Comparison of ENCODE assay signal across 8 mouse cellular contexts in genomic region chr4:134579620-134580019, GRCm38 (mm10). TPM values are rescaled to one million over a fixed set of nuclear protein-coding genes. Genes with fewer than 3 reads are reported as not detected.
DNase-seq lines count a peak whose midpoint lies in the region; ATAC-seq and TF ChIP-seq lines count a peak whose summit lies in the region.

No protein-coding gene starts in this region.

- TF ChIP-seq POLR2A in kidney, adult 2 months (IDR thresholded peaks at IDR 0.05; ENCODE audit: low read depth, low read length), result no peak

- peaks cover 31% of the 10 kb centered on the region for H3K4me1 ChIP-seq in heart, embryonic 11.5 days (ENCODE audit: control insufficient read depth, insufficient read depth, low read length)
- H3K4me1 ChIP-seq in lung, embryonic 14.5 days (ENCODE audit: insufficient read depth), result peaks cover 6% of the 10 kb centered on the region; the same call in 1 of the 2 replicates
- H3K4me1 ChIP-seq in forebrain, embryonic 15.5 days, result peaks cover 34% of the 10 kb centered on the region
- H3K4me1 ChIP-seq in neural tube, embryonic 15.5 days, result peaks cover 32% of the 10 kb centered on the region
- H3K4me1 ChIP-seq in kidney, adult 2 months (ENCODE audit: control insufficient read depth, insufficient read depth, low read length), result peaks cover 3% of the 10 kb centered on the region; the same call in 1 of the 2 replicates

- no peaks in the 10 kb centered on the region; the same call in 1 of the 2 replicates for H3K27me3 ChIP-seq in heart, embryonic 11.5 days (ENCODE audit: control insufficient read depth, insufficient read depth, low read length)
- H3K27me3 ChIP-seq in lung, embryonic 14.5 days (ENCODE audit: insufficient read depth, low read length), result no peaks in the 10 kb centered on the region
- no peaks in the 10 kb centered on the region for H3K27me3 ChIP-seq in forebrain, embryonic 15.5 days
- no peaks in the 10 kb centered on the region for H3K27me3 ChIP-seq in neural tube, embryonic 15.5 days (replicated peaks)
- H3K27me3 ChIP-seq in kidney, adult 2 months (replicated peaks; ENCODE audit: control insufficient read depth, insufficient read depth, low read length), result no peaks in the 10 kb centered on the region

- H3K4me2 ChIP-seq in heart, embryonic 11.5 days, result peak overlapping the region; percentile 58
- peak overlapping the region; percentile 43 for H3K4me2 ChIP-seq in lung, embryonic 14.5 days
- H3K4me2 ChIP-seq in forebrain, embryonic 15.5 days (replicated peaks), result no peak overlapping the region
- no peak overlapping the region for H3K4me2 ChIP-seq in neural tube, embryonic 15.5 days

- H3K36me3 ChIP-seq in heart, embryonic 11.5 days (ENCODE audit: control insufficient read depth, insufficient read depth, low read length), result no peaks in the 10 kb centered on the region
- no peaks in the 10 kb centered on the region for H3K36me3 ChIP-seq in lung, embryonic 14.5 days (ENCODE audit: insufficient read depth)
- no peaks in the 10 kb centered on the region for H3K36me3 ChIP-seq in forebrain, embryonic 15.5 days
- no peaks in the 10 kb centered on the region for H3K36me3 ChIP-seq in neural tube, embryonic 15.5 days
- H3K36me3 ChIP-seq in kidney, adult 2 months (ENCODE audit: control insufficient read depth, insufficient read depth, low read length), result no peaks in the 10 kb centered on the region

- H3K4me3 ChIP-seq in heart, embryonic 11.5 days (ENCODE audit: low read depth, low read length), result no peak overlapping the region
- no peak overlapping the region for H3K4me3 ChIP-seq in lung, embryonic 14.5 days (ENCODE audit: low read depth, low read length)
- H3K4me3 ChIP-seq in forebrain, embryonic 15.5 days, result no peak overlapping the region
- no peak overlapping the region for H3K4me3 ChIP-seq in neural tube, embryonic 15.5 days (replicated peaks)
- H3K4me3 ChIP-seq in kidney, adult 2 months (ENCODE audit: insufficient read depth, low read depth, low read length), result no peak overlapping the region

- no peaks in the 10 kb centered on the region for H3K9me3 ChIP-seq in heart, embryonic 11.5 days (replicated peaks; ENCODE audit: control insufficient read depth, low read length)
- no peaks in the 10 kb centered on the region for H3K9me3 ChIP-seq in lung, embryonic 14.5 days (ENCODE audit: low read depth, low read length)
- H3K9me3 ChIP-seq in forebrain, embryonic 15.5 days, result no peaks in the 10 kb centered on the region
- no peaks in the 10 kb centered on the region for H3K9me3 ChIP-seq in neural tube, embryonic 15.5 days (replicated peaks)

- no peak for ATAC-seq in heart, embryonic 11.5 days (replicated peaks; ENCODE audit: insufficient number of reproducible peaks, low FRiP score, low TSS enrichment)
- no peak for ATAC-seq in lung, embryonic 14.5 days (ENCODE audit: insufficient read depth)
- no peak for ATAC-seq in forebrain, embryonic 15.5 days (replicated peaks)
- no peak; the same call in 1 of the 2 replicates for ATAC-seq in neural tube, embryonic 15.5 days (ENCODE audit: low FRiP score)

- WGBS in heart, embryonic 11.5 days (ENCODE audit: insufficient replicate concordance), result 17% methylated on average over 5 of the region's 5 CpGs
- 18% methylated on average over 5 of the region's 5 CpGs for WGBS in lung, embryonic 14.5 days
- WGBS in forebrain, embryonic 15.5 days, result 39% methylated on average over 5 of the region's 5 CpGs
- 32% methylated on average over 5 of the region's 5 CpGs for WGBS in neural tube, embryonic 15.5 days
- whole genome bisulfite sequencing in kidney, adult 2 months, result 16% methylated on average over 5 of the region's 5 CpGs

- intact Hi-C loops in heart, postnatal 25 days (cut with DNase I), result loop anchor here (5.0 kb wide), 1 partner anchor 123 kb away; the partner anchor contains the start of gene Man1c1

- no peak for TF ChIP-seq CTCF in lung, embryonic 14.5 days (IDR thresholded peaks at IDR 0.05; ENCODE audit: low read depth)
- no peak for TF ChIP-seq CTCF in kidney, adult 2 months (conservative IDR thresholded peaks at IDR 0.05; ENCODE audit: insufficient read depth, insufficient read length, low read depth, low read length)

- peak overlapping the region; percentile 61; the same call in 1 of the 2 replicates for H3K9ac ChIP-seq in heart, embryonic 11.5 days (ENCODE audit: low read depth, low read length)
- peak overlapping the region; percentile 17; the same call in 1 of the 2 replicates for H3K9ac ChIP-seq in lung, embryonic 14.5 days
- H3K9ac ChIP-seq in forebrain, embryonic 15.5 days (replicated peaks), result no peak overlapping the region
- no peak overlapping the region for H3K9ac ChIP-seq in neural tube, embryonic 15.5 days (replicated peaks)

- no peak for DNase-seq in heart, postnatal 25 days (ENCODE audit: low spot score)
- no peak for DNase-seq in lung, embryonic 14.5 days
- DNase-seq in lung, postnatal 14 days, result no peak
- no peak for DNase-seq in embryo, embryonic 10 days (ENCODE audit: low spot score)
- no peak for DNase-seq in kidney, adult 2 months

- H3K27ac ChIP-seq in heart, embryonic 11.5 days (ENCODE audit: low read depth, low read length), result peak overlapping the region; percentile 74
- H3K27ac ChIP-seq in lung, embryonic 14.5 days (ENCODE audit: low read depth), result no peak overlapping the region
- peak overlapping the region; percentile 83 for H3K27ac ChIP-seq in forebrain, embryonic 15.5 days (replicated peaks)
- peak overlapping the region; percentile 54; the same call in 1 of the 2 replicates for H3K27ac ChIP-seq in neural tube, embryonic 15.5 days (replicated peaks)
- no peak overlapping the region for H3K27ac ChIP-seq in kidney, adult 2 months (ENCODE audit: insufficient read depth, low read depth, low read length)

RNA-seq across cellular contexts. Expression of gene Selenon, which starts 27.7 kb away (rescaled TPM):
- polyA plus RNA-seq in heart, embryonic 11.5 days (2014; fragmentation: Nextera tagmentation; extraction: Ambion mirVana), result 22.4 and 25.3 TPM in 2 replicates
- total RNA-seq in heart, postnatal 25 days (2021), result 10 to 100 TPM; 21.0 to 22.2 TPM
- polyA plus RNA-seq in lung, embryonic 14.5 days (2014; fragmentation: Nextera tagmentation; extraction: Ambion mirVana), result 49.5 and 62.0 TPM in 2 replicates
- polyA plus RNA-seq in forebrain, embryonic 15.5 days (2015; fragmentation: Nextera tagmentation; extraction: Ambion mirVana), result 11.8 and 27.5 TPM in 2 replicates
- 8.4 and 19.4 TPM in 2 replicates for polyA plus RNA-seq in neural tube, embryonic 15.5 days (2015; fragmentation: Nextera tagmentation; extraction: Ambion mirVana)
- polyA plus RNA-seq in kidney, adult 2 months (2012; rRNA removed), result 9.8 and 10.2 TPM in 2 replicates

RNA-seq across cellular contexts. Expression of gene Mtfr1l, which starts 44.4 kb away (rescaled TPM):
- polyA plus RNA-seq in heart, embryonic 11.5 days (2014; fragmentation: Nextera tagmentation; extraction: Ambion mirVana), result 167 and 177 TPM in 2 replicates
- total RNA-seq in heart, postnatal 25 days (2021), result 100 to 1,000 TPM; 178 to 185 TPM
- polyA plus RNA-seq in lung, embryonic 14.5 days (2014; fragmentation: Nextera tagmentation; extraction: Ambion mirVana), result 119 and 125 TPM in 2 replicates
- polyA plus RNA-seq in forebrain, embryonic 15.5 days (2015; fragmentation: Nextera tagmentation; extraction: Ambion mirVana), result 157 and 161 TPM in 2 replicates
- polyA plus RNA-seq in neural tube, embryonic 15.5 days (2015; fragmentation: Nextera tagmentation; extraction: Ambion mirVana), result 166 and 177 TPM in 2 replicates
- 133 and 149 TPM in 2 replicates for polyA plus RNA-seq in kidney, adult 2 months (2012; rRNA removed)

Comparison
In these comparisons a context has a peak if more than half of its experiments do, and no peak if none do; other contexts are left out.
1. H3K27ac ChIP-seq: peak in heart, embryonic 11.5 days (single experiment), forebrain, embryonic 15.5 days (single experiment) and neural tube, embryonic 15.5 days (single experiment); none in lung, embryonic 14.5 days (single experiment) and kidney, adult 2 months (single experiment).
2. H3K4me2 ChIP-seq: peak in heart, embryonic 11.5 days (single experiment) and lung, embryonic 14.5 days (single experiment); none in forebrain, embryonic 15.5 days (single experiment) and neural tube, embryonic 15.5 days (single experiment).
3. H3K9ac ChIP-seq: peak in heart, embryonic 11.5 days (single experiment) and lung, embryonic 14.5 days (single experiment); none in forebrain, embryonic 15.5 days (single experiment) and neural tube, embryonic 15.5 days (single experiment).